Mouse (Mus musculus) splenic B cell, adult 2 months (primary cell): ENCODE data around the gene Slc26a5.

ENCODE experiments used
- DNase-seq: peaks from one replicate; pipeline ENCODE4 v3.0.0-alpha.2; 2011; ENCODE audit warnings: low read depth, low spot score
- H3K27me3 ChIP-seq: 2 replicates; pipeline ENCODE4 v1.6.1; 2012; ENCODE audit warnings: mild to moderate bottlenecking, low read length, moderate library complexity, mixed read lengths; ENCODE audit not compliant: control insufficient read depth, poor library complexity, insufficient read depth, severe bottlenecking
- H3K36me3 ChIP-seq: 2 replicates; pipeline ENCODE4 v1.6.1; 2012; ENCODE audit warnings: mild to moderate bottlenecking, low read length, moderate library complexity, mixed read lengths; ENCODE audit not compliant: control insufficient read depth, poor library complexity, insufficient read depth, severe bottlenecking

The Slc26a5 gene

DNA sequence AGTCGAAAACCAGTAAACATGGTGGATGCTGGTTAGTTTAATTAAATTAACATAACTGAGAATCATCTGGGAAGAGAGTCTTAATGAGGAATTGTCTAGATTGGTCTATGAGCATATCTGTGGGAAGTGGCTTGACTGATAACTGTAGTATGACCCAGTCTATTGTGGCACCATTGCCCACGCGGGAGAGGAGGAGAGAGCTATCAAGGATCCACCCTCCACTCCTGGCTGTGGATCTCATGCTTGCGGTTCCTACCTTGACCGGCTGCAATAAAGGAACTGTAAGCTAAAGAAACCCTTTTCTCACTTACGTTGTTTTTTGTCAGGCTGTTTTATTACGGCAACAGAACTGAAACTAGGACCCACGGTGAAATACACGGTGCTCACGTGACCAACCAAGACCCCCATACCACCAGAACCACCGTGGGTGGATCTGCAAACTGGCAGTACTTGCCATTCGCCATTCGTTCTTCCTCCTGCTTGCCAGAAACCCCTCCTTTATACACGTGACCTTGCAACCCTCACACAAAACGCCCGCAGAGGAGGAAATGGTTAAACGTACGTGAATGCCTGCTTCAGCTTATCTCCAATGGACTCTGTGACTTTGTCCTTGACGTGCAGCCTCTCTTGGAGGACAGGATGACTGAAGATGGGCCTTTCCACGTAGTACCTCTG is 18.7 kb downstream of the Slc26a5 start:
- H3K27me3 ChIP-seq: no peaks in the 10 kb centered on the region
- no peaks in the 10 kb centered on the region for H3K36me3 ChIP-seq

DNA sequence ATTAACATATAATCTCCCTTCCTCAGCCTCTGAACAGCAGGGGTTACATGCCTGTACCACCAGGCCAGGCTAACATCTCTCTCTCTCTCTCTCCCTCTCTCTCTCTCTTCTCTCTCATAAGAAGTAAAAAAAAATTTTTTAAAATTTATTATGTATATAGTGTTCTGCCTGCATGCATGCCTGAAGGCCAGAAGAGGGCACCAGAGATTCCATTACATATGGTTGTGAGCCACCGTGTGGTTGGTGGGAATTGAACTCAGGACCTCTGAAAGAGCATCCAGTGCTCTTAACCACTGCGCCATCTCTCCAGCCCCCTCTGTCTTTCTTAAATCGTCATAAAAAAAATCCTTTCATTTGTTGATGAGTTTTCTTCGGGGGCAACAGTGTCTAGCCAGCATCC is 20.7 kb downstream of the Slc26a5 start:
- peak; percentile 19 for DNase-seq
- H3K36me3 ChIP-seq: no peaks in the 10 kb centered on the region
- no peaks in the 10 kb centered on the region for H3K27me3 ChIP-seq

More for the DNA sequence above, 18.7 kb downstream of the Slc26a5 start:
- no peak for DNase-seq

DNA sequence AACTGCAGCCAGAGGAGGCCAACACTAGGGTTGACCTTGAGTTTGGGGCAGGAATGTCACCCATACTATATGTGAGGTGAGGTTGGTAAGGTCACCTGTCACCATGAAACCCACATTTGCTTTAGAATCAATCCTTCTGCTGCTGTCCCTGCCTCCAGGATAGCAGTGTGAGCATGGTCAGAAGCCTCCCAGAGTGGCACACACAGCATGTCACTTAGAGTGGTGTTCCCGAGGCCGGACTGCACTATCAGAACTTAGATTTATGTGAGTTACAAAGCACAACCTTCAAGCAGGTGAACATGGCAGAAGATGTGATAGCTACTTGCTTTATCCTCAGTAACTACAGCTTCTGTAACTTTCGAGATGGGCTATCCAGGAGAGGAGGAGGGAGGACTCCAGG is 33.6 kb downstream of the Slc26a5 start:
- no peaks in the 10 kb centered on the region; the same call in 1 of the 2 replicates for H3K27me3 ChIP-seq
- no peaks in the 10 kb centered on the region for H3K36me3 ChIP-seq
- DNase-seq: no peak

DNA sequence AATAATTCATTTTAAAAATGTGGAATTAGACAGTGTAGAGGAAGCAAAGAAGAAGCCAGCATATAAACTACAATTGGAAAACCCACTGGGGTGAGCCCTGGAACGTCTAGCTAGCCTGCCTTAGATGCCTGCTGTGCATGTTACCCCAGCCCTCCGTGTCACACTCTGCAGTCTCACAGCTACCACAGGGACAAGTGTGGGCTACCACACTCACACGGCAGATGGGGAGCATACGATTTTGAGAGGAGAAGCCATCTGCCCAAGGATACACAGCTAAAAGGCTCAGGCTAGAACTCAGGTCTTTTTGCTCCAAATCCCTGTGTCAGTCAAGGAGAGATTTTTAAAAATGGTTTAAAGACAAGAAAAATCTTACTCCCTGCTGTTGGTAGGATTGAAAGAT is 36.5 kb downstream of the Slc26a5 start:
- Histone ChIP-seq H3K27me3 (no peaks in the 10 kb centered on the region; the same call in 1 of the 2 replicates), H3K36me3 (no peaks in the 10 kb centered on the region)
- no peak for DNase-seq

DNA sequence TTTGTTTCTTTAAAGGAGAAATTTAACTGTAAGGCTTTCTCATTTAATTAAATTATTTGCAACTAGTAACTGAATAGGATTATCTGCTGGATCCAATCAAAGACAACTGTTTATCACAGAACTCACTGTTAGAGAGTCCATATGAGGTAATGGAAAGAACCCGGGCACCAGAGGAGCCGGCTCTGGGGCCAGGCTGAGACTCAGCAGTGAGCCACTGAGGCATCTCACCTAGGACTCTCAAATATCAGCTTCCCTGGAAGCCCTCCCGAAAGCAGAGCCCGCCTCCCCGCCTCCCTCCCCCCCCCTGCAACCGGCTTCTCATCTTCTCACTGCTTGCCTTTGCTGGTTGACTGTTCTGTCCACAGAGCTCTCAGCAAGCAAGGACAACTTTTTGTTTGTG is 37.8 kb downstream of the Slc26a5 start:
- no peak for DNase-seq
- Histone ChIP-seq H3K36me3 (no peaks in the 10 kb centered on the region), H3K27me3 (no peaks in the 10 kb centered on the region; the same call in 1 of the 2 replicates)

DNA sequence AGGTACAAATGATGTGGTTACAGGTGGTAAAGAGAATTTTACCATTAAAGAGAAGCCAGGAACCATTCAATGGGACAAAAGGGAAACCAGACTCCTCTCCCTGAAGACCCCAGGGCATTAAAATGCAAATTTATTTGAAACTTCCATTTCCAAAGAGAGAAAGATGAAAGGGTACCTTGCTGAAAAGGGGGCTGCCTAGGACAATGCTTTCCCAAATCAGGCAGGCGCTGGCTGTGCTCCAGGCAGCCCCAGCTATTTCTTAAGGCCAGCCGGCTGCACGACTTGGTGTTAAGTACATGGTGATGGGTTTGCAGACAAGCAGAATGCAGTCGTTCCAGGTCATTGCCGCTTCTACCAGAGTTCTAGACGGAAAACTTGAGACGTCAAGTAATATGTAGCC is 39.0 kb downstream of the Slc26a5 start:
- DNase-seq: no peak
- no peaks in the 10 kb centered on the region for H3K36me3 ChIP-seq
- no peaks in the 10 kb centered on the region; the same call in 1 of the 2 replicates for H3K27me3 ChIP-seq

DNA sequence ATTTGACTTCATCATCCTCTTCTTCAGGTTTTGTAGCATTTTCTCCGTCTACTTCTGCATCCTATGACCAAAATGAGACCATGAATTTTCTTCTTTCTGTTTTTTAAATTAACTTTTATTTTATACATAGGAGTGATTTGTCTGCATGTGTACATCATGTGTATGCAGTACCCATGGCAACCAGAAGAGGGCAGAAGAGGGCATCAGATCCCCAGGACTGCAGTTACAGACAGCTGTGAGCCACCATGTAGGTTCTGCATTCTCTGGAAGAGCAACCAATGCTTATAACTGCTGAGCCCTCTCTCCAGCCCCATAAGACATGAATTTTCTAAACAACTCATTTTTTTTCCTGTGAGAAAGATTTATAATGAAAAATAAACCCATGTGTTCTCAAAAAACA is 51.4 kb downstream of the Slc26a5 start:
- H3K27me3 ChIP-seq: no peaks in the 10 kb centered on the region; the same call in 1 of the 2 replicates

DNA sequence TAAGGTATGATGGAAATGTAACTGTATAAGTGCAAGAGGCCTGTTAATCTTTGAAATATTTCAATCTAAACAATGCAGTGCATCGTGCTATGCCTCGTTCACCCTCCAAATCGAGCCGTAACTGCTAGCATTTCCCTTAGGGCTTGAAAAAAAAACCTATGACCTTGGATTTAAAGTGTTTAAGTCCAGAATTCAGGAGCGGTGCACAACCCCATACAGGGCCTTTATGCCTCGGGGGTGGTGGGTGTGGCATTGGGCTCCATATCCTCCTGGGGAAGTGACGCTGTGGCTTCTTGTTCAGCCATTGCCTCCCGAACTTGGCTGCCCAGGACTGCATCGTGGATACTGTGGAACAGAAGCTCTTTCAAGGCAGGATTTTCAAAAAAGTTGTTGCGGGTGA is 54.5 kb downstream of the Slc26a5 start:
- Histone ChIP-seq H3K27me3 (no peaks in the 10 kb centered on the region; the same call in 1 of the 2 replicates), H3K36me3 (no peaks in the 10 kb centered on the region)
- no peak for DNase-seq

More for the DNA sequence above, 51.4 kb downstream of the Slc26a5 start:
- H3K36me3 ChIP-seq: no peaks in the 10 kb centered on the region
- peak; percentile 66 for DNase-seq

DNA sequence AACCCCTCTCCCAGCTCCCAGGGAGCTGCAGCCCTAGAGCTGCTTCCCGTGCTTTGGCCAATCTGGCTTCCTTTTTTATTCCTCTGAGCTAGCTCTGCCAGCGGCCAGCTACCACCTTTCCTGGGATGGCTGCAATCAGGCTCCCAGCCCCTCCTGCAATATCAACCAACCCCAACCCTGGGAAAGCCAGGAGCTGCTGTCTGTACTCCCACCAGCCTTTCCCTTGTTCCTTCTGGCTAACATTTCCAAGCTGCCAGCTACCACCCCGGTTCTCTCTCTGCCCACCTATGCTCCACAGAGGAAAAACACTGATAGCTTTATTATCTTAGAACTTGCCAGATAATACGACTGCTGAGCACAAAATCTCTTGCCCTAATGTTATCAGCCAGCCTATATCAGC is 60.6 kb downstream of the Slc26a5 start:
- H3K36me3 ChIP-seq: peaks cover 6% of the 10 kb centered on the region
- DNase-seq: no peak
- H3K27me3 ChIP-seq: no peaks in the 10 kb centered on the region; the same call in 1 of the 2 replicates

DNA sequence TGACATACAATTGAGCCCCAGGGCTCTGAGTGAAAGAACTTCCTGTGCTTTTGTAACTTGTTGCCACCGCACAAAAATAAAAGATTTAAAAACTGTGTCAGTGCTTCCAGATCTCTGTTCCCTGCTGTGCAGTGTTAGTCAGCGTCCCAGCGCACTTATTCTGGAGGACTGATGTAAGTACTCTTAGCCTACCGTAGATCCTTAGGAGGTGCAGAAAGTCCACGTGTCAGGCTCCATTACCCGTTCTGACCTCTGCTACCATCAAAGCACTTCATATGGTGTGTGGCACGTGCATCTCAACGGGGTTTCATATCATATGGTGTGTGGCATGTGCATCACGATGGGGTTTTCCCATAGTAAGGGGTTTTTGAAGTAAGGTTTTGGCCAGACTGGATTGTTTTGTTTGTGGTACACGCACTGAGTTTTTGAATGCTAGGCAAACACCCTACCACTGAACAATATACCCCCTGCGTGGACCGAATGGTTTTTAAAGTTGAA is 61.7 kb downstream of the Slc26a5 start:
- no peak for DNase-seq
- Histone ChIP-seq H3K36me3 (peaks cover 9% of the 10 kb centered on the region), H3K27me3 (no peaks in the 10 kb centered on the region)

DNA sequence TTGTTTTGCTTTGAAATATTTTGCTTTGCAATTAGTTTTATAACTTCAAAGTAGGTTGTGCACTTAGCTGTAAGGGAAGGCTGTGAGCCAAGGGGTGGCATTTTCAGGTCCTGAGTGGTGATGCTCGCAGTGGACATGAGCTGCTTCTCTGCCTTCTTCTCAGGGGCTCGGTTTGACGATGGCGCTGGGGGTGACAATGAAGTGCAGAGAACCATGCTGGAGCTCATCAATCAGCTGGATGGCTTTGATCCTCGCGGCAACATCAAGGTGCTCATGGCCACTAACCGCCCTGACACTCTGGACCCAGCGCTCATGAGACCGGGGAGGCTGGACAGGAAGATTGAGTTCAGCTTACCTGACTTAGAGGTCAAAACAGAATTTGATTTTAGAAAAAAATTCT is 62.5 kb downstream of the Slc26a5 start:
- no peaks in the 10 kb centered on the region for H3K27me3 ChIP-seq
- DNase-seq: no peak
- H3K36me3 ChIP-seq: peaks cover 12% of the 10 kb centered on the region

DNA sequence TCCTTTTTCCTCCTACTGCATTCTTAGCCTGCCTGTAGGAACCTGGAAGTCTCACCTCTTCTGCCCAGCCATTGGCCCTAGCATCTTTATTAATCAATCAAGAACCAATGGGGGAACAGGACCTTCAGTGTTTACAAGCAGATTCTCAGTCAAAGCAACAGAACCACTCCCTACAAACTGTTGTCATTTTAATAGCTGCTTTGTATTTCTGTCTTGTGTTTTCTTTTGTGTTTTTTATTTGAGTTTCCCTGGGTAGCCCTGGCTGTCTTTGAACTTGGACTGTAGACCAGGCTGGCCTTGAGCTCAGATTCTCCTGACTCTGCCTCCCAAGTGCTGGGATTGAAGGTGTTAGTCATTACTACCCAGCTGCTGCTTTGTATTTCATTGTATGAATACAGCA is 73.2 kb downstream of the Slc26a5 start:
- Histone ChIP-seq H3K36me3 (0 out of 2 replicates have a peak, but pooled peaks cover 6% of the 10 kb centered on the region), H3K27me3 (no peaks in the 10 kb centered on the region)
- DNase-seq: no peak

DNA sequence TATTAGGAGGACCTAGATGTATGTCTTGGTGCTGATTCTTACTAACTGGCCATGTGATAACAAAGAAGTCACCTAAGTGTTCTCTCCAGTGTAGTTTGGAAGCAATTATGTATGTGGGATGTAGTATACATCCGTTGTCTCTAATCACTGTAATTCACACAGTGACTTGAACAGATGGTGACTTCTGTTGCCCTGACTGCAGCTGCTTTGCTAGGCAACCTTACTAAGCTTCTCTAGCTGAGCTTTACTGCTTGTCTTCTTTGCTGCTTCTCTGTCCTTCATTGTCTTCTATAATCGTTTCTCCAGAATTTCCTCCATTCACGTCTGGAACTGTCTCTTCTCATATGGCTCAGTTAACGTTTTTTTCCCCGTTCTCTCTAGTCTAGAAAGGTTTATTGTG is 76.3 kb downstream of the Slc26a5 start:
- H3K27me3 ChIP-seq: no peaks in the 10 kb centered on the region
- H3K36me3 ChIP-seq: 0 out of 2 replicates have a peak, but pooled peaks cover 3% of the 10 kb centered on the region
- no peak for DNase-seq

DNA sequence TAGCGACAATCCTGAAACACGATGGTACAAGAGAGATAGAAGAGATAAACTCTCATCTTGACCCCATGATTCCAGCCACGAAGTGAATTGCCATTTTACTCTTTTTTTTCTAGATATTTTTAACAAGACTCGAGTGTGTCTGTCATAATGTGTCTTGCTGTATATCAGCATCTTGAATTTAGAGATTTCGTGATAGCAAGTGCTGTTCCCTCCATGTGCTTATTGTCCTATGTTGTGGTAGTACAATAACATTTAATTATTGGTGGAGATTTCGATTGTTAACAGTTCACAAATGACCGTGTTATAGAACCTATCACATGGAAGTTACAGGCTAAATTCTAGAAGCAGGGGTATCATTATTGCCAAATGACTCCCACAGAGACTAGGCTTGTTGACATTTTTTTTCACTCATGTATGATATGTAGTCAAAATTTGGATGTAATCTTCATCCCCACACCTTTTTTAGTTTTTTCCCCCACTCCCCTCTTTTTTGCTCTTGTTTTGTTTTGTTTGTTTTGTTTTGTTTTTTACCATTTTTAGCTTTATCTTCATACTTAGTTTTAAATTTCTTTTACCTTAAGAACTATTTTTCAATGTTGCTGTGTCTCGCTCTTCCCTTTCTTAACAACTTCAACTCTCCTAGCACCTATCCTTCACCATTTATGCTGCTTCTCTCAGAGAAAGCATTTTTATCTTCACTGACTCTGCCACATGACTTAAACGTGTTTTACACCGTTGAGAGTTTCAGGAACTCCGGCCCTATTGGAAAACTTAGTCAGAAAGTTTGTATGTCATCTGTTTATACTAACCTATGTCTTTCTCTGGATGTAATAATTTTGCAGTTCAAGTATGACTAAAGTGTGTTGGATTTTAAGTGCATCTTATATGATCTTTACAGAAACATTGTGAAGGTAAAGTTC is 78.0 kb downstream of the Slc26a5 start:
- Histone ChIP-seq H3K27me3 (no peaks in the 10 kb centered on the region), H3K36me3 (0 out of 2 replicates have a peak, but pooled peaks cover 3% of the 10 kb centered on the region)
- DNase-seq: no peak
